Mouse (Mus musculus) kidney, adult 18-20 months (tissue): ENCODE data around the gene Gmppb.

Experiments
- DNase-seq: peaks from one replicate; pipeline ENCODE4 v3.0.0; 2021

Gene Gmppb

GRCm38 (mm10) chr9:108082988-108083431, 34.0 kb downstream of the Gmppb start, which contains the start of gene Rnf123:
Rnf123 (minus strand) TSS chr9:108083346.
- no peak for DNase-seq

- DNase-seq, result no peak
Observed at GRCm38 (mm10) chr9:108083561-108083960, 34.5 kb downstream of the Gmppb start.

- no peak for DNase-seq
Observed at GRCm38 (mm10) chr9:108085261-108085660, 36.2 kb downstream of the Gmppb start.

- DNase-seq, result peak; percentile 40
Observed at GRCm38 (mm10) chr9:108090611-108091120, 41.6 kb downstream of the Gmppb start.

- DNase-seq, result no peak
Observed at GRCm38 (mm10) chr9:108093586-108093985, 44.5 kb downstream of the Gmppb start.

- DNase-seq, result peak; percentile 98
Observed at GRCm38 (mm10) chr9:108094184-108094941, 45.3 kb downstream of the Gmppb start, which contains the start of gene Apeh. Apeh (minus strand) TSS chr9:108094606.

GRCm38 (mm10) chr9:108094998-108095411, 46.0 kb downstream of the Gmppb start:
- DNase-seq, result no peak

- peak; percentile 70 for DNase-seq
Observed at GRCm38 (mm10) chr9:108095518-108095917, 46.5 kb downstream of the Gmppb start.

- no peak for DNase-seq
Observed at GRCm38 (mm10) chr9:108095949-108096712, 47.1 kb downstream of the Gmppb start.

- DNase-seq, result no peak
Observed at GRCm38 (mm10) chr9:108099619-108100018, 50.6 kb downstream of the Gmppb start.
